Mouse (Mus musculus) layer of hippocampus, adult 18-20 months (tissue): ENCODE measurements around the gene Nus1. TPM values are rescaled to one million over a fixed set of nuclear protein-coding genes. Genes with fewer than 3 reads are reported as not detected.

Source experiments
- DNase-seq, 2 experiments: peaks; one replicate each; pipeline ENCODE4 v3.0.0; 2022; ENCODE audit warnings: low spot score in 2 of 2
- total RNA-seq, 2 experiments: library from RNA; stranded (reverse); gene quantifications; 2 replicates each; pipeline ENCODE4 v1.2.3; 2021

The Nus1 gene
- total RNA-seq, 2 experiments from 2014 or later: 59.8 to 63.4 TPM

DNA sequence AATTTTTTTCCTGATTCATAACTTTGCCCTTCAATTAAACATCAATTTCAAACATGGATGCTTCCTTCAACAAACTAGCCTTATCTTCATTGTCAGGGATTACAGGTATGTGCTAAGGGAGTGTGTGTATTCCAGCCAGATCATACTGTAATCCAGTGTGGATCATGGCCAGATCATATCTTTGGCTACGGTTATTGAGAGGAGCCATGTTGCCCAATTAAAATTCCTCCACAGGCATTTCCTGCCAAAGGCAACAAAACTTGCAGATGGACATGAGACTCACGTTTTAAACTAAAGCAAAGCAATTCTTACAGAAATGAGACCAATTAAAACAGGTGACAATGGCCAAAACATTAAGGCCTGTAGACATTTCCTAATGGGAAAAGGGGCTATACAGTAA lies 889 bp upstream of the Nus1 start:
- DNase-seq: no peak

DNA sequence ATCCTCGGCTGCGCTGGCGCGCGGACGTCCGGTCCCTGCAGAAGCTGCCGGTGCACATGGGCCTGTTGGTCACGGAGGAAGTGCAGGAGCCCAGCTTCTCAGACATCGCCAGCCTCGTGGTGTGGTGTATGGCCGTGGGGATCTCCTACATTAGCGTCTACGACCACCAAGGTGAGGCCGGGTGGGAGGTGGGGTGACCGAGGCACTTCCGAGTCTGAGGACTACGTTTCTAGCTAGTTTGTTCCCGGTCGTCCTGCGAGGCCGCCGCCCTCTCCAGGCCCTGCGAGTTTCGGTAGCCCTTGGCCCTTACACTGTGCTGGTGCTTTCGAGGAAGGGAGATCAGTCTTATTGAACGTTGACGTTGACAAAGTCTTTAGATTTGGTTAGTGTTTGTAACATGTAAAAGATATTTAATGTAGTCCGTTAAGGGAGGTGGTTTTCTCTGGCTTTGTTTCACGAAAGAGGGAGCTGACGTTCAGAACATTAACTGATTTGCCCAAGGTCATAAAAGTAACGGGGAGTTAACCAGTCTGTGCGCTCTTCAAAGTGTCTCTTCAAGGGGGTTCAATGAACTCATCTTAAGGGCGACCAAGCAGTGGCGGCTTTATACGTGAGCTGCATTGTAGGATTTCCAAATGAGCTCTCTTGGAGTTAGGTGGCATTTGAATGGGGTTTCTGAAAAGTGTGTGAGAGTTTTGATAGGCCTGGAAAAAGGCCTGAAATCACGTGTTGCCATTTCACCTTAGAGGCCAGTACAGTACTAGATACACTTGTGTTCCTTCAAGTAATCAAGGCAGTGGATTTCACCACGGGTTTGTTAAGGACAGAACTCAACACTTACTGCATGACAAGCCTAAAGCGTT lies 882 bp downstream of the Nus1 start:
- no peak for DNase-seq

DNA sequence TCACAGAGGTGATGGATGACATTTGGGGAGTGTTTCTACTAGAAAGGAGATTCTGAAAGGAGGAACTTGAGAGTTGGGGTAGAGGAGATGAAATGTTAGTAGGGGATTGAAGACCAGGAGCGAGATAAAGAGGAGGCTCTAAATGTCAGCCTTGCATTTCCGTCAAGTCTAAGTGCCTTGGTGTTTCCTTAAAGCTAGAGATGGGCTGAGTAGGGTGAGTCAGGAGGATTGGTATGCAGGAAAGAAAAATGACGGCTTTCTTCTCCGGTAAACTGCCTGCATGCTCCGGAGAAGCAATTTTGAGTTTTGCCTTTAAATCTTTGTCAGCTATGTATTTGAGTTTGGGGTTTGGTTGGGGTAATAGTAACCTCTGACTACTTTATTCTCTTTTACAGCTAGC lies 1.6 kb downstream of the Nus1 start:
- no peak for DNase-seq

DNA sequence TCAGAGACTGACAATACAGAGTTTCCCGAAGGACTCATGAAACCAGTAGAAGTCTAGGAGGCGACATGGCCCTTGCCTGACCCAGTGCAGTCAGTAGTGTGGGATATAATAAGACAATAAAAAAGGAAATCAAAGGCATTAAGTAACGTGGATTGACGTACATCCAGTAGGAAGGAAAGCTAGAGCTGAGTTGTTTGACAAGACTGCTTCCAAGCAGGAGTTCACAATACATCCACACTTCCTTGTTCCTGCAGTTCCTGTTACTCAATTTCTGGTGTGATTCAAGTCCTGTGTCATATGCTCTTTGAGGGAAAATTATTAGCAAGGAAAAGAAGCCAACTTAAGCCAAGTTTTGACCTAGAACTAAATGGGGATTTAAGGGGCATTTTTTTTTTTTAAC lies 2.1 kb downstream of the Nus1 start:
- DNase-seq: no peak

DNA sequence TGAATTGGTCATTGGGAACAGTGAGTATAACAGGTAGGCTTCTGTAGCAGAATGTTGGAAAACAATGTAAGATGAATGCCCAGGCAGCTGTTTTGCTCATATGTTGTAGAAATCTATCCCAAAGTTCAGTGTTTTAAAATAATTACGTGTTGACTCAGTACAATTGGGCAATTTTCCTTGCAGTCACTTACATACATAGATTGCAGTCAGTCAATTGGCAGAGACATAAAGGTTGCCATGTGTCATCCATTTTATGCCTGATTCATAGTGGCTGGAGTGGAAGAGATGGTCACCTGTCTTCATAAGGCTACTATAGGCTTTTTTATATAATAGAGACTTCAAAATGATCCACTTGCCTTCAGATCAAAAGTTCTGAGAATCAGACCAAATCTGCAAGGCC lies 3.2 kb downstream of the Nus1 start:
- no peak for DNase-seq

DNA sequence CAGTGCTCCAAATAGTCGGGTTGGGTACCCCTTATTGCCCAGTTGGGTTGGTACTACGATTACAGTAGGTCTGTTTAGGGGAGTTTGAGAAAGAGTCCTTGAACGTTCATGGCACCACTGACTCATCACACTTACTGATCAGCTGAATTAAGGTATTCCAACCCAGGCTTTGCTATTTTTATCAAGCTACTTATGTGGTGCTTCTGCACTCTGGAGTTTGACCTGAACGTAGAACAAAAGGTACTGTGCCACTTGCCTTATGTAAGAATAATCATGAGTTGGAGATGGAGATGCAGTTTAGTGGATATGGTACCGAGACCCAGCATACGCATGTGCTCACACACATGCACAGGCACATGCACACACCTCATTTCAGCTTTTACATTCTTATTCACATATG lies 4.4 kb downstream of the Nus1 start:
- DNase-seq: no peak

DNA sequence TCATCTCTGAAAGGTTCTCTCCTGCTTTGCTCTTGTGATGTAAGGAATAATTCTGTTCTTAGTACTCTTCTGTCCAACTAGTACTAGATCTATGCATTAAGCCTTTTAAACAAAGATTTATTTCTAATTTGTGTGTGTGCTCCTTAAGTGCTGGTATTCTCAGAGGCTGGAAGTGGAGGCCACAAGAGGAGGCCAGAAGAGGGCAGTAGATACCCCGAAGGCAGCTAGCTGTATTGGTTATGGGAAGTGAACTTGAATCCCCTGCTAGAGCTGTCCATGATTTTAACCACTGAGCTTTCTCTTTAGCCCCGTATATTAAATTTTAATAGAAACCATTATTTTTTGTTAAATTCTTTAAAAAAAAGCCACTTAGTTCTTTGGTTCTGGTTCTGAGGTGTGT lies 5.8 kb downstream of the Nus1 start:
- DNase-seq: peak in 1 of 2 experiments; percentile 38

DNA sequence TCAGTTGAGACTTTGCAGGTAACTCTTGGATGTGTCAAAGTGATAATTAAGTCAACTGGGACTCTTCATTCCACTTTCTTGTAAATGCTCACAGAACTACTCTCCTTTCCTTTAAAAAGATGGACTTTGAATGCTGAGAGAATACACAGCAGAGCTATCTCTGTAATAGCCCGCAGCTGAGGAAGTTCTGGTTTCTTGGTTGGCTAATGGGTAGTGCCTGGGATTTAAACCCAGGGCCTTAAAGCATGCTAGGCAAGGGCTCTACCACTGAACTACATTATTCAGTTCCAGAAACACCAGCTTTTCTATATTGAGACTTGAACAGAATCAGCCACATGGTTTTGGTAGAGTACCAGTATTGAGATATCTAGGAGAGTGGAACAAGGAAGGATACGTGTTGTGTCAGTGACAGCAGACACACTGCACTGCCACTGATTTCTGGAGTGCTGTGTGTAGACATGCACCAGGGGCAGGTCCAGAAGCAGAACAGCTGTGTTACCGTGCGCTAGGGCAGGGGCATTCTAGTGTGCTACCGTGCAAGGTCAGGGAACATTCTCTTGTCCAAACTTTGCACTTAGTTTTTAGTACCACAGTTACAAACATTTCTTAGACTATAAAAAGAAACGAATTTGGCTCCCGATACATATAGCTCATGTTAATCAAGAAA lies 9.1 kb downstream of the Nus1 start:
- no peak for DNase-seq

DNA sequence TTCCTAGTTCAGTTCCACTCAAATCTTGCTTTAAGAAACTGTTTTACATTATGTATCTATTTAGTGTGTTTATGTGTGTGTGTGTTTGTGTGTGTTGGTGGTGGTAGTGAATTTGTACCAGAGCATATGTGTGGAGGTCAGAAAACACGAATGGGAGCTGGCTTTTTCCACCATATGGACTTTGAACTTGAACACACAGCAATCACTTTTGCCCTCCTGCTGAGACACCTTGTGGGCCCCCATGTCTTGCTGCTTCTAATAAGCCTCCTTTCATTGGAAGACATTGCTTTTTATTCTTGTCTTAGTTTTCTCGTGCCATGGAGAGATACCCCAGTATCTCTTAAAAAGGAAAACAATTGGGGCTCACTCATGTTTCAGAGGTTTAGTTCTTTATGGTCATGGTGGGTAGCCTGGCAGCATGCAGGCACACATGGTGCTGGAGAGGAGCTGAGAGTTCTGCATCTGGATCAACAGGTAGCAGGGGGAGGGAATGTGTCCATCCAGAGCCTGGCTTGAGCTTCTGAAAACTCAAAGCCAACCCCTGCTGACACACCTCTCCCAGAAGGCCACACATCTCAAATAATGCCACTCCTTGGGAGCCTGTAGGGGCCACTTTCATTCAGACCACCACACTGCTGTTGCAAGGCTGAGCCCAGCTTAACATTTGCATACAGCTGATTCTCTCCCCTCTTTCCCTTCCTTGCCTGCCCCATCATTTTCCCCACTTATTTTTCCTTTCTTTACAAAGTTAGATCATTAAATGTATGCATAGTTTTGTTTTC lies 10.5 kb downstream of the Nus1 start:
- DNase-seq: no peak

DNA sequence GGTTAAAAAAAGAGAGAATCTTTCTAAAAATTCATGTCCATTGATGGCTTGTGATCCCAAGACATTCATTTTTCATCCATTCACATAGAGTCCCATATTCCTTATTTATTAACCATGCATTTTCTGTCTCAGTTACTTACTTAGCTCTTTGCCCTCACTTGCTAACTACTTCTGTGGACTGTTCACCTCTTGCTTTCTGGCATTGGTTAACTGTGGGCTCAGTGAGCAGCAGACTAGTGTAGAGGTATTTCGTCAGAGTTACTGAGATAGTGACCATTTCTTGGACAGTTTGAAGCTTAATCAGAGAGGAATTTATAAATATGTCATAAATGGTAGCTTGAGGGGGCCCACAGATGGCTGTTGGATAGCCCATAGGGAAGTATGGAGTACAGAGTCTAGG lies 13.6 kb downstream of the Nus1 start:
- DNase-seq: no peak

DNA sequence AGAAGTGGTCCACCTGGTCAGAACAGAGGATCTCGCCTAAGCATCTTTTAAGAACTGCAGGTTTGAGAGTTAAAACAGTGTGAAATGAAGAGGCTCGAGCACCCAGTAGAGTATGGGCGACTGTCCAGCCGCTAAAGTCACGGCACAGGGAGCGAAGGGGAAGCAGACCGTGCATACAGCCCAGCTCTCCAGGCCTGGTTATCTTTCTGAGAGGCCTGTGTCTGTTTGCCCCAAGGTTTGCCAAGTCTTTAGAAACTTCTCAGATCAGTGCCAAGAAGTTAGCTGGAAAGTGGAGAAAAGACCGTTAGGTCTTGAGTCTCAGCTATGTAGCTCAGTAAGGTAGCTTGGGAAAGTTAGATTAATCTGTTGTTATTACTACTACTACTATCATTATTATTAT lies 17.5 kb downstream of the Nus1 start:
- DNase-seq: no peak

DNA sequence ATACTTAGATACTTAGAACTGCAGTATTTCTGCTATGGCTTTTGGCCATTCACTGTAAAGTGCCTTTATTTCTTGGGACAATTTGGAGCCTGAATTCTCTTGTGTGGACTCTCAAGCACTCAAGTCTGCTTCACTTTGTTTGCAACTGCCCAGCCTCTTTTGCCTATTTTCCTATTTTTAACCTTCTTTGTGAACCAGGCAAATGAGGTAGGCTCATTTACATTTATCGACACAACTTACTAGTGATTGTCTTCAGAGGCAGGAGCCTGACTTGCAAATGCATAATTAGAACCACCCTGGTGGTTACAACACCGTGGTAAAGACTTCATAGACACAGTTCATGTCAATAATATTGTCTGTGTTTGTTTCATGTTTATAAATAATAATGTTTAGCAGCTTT lies 43.3 kb downstream of the Nus1 start:
- no peak for DNase-seq

DNA sequence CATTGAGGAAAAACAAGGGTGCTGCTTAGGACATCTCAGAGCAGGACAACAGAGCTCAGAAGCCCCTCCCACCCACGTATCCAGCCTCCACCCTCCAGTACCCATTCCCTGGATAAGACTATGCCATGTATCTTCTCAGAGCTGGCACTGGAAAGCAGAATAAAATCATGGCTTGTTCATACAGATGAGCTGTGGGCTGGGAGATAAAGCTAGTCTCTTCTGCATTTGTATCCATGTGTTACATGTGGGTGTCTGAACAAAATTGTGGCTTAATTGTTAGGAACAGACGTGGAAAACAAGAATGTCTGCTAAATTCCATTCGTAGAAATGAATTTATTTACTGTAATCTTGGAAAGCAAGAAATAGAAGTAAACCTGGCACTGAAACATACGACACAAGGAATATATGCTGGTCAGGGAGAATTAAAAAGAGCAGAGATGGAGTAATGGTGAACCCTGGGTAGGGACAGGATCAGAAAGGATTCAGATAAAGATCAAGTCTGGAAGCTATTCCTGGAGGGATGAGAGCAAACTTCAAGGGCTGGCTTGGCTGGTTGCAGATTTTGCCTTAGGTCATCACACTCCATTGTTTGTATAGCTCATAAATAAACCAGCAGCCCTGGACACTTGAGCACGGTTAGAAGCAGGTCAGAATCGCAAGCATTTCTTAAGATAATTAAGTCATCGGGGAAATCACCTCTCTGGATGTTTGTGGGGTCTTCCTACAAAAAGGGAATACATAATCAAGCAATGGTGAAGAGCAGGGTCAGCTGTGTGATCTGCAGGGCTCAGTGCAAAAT lies 46.8 kb downstream of the Nus1 start:
- DNase-seq: peak; percentile 26 to 71

DNA sequence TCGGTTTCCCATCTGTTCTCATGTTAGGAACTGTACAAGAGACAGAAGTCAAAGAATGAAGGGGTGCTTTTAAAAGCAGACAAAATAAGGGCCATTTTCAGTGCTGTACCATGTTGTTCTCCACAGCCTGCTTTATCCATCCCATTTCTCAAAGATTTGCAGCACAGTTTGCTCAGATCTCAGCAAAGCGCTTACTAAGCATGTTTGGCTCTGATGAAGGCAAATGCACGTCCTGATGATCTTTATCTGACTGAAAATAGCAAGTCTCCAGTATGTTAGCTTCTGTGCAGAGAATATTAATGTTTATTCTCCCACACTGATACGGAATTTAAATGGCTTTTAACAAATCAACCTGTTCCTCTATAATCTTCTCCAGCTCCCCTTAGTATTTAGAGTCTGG lies 54.2 kb downstream of the Nus1 start:
- DNase-seq: peak in 1 of 2 experiments; percentile 40

Other genes with a start within 250 kb of the Nus1 start
- gene Ros1, start 222.3 kb upstream of the Nus1 start, total RNA-seq: not detected
- 1 to 10 TPM; 5.7 to 6.4 TPM for gene Dcbld1, start 183.9 kb upstream of the Nus1 start, total RNA-seq
- not detected for gene Gm26741, start 58.8 kb upstream of the Nus1 start, total RNA-seq
- 10 to 100 TPM; 35.4 to 36.5 TPM for gene Gopc, start 35.4 kb upstream of the Nus1 start, total RNA-seq
- gene Nepn, start 28.6 kb upstream of the Nus1 start, total RNA-seq: not detected